Mouse (Mus musculus): ENCODE results near the gene Polr3c. TPM values are rescaled to one million over a fixed set of nuclear protein-coding genes. Genes with fewer than 3 reads are reported as not detected.
A peak's percentile ranks its signal among the peaks of the same experiment; 100 is the strongest.

Gene Polr3c
- polyA plus RNA-seq, 1 experiment from 2014 or later = 28.1 TPM

GRCm38 (mm10) chr3:96719173-96719572, 8.3 kb downstream of the Polr3c start:
- DNase-seq (ENCODE audit: low spot score) (peak; percentile 43), ATAC-seq (ENCODE audit: low FRiP score) (no peak)
- Histone ChIP-seq H3K27me3 (ENCODE audit: control insufficient read depth, insufficient read depth, low read length) (no peaks in the 10 kb centered on the region), H3K36me3 (replicated peaks; ENCODE audit: control insufficient read depth, insufficient read depth) (peaks cover 62% of the 10 kb centered on the region), H3K9me3 (ENCODE audit: control insufficient read depth, low read length) (no peaks in the 10 kb centered on the region), H3K27ac (no peak overlapping the region), H3K4me2 (replicated peaks) (no peak overlapping the region), H3K4me1 (replicated peaks; ENCODE audit: control insufficient read depth, insufficient read depth, low read length) (no peaks in the 10 kb centered on the region), H3K9ac (no peak overlapping the region), H3K4me3 (replicated peaks; ENCODE audit: low read length) (no peak overlapping the region)
- 37% methylated on average over 14 of the region's 14 CpGs for WGBS

- no peak for ATAC-seq (ENCODE audit: low FRiP score)
- Histone ChIP-seq H3K27ac (no peak overlapping the region), H3K9ac (no peak overlapping the region), H3K4me1 (replicated peaks; ENCODE audit: control insufficient read depth, insufficient read depth, low read length) (no peaks in the 10 kb centered on the region), H3K4me2 (replicated peaks) (no peak overlapping the region), H3K36me3 (replicated peaks; ENCODE audit: control insufficient read depth, insufficient read depth) (peaks cover 71% of the 10 kb centered on the region), H3K9me3 (ENCODE audit: control insufficient read depth, low read length) (no peaks in the 10 kb centered on the region), H3K27me3 (ENCODE audit: control insufficient read depth, insufficient read depth, low read length) (no peaks in the 10 kb centered on the region), H3K4me3 (replicated peaks; ENCODE audit: low read length) (no peak overlapping the region)
- 92% methylated on average over 2 of the region's 2 CpGs for WGBS
- DNase-seq (ENCODE audit: low spot score) = no peak
Measured at GRCm38 (mm10) chr3:96715854-96716253, 11.6 kb downstream of the Polr3c start.

- Histone ChIP-seq H3K27ac (no peak overlapping the region), H3K36me3 (replicated peaks; ENCODE audit: control insufficient read depth, insufficient read depth) (peaks cover 74% of the 10 kb centered on the region)
- no peak for DNase-seq (ENCODE audit: low spot score)
Measured at GRCm38 (mm10) chr3:96714286-96714685, 13.1 kb downstream of the Polr3c start.

GRCm38 (mm10) chr3:96708684-96709064, 18.8 kb downstream of the Polr3c start:
- no peak for DNase-seq (ENCODE audit: low spot score)
- no peak overlapping the region for H3K9ac ChIP-seq
- no peaks in the 10 kb centered on the region; the same call in 1 of the 2 replicates for H3K4me1 ChIP-seq (replicated peaks; ENCODE audit: control insufficient read depth, insufficient read depth, low read length)
- H3K27ac ChIP-seq = no peak overlapping the region
- peak overlapping the region; percentile 98 for H3K4me2 ChIP-seq (replicated peaks)
- no peaks in the 10 kb centered on the region for H3K9me3 ChIP-seq (ENCODE audit: control insufficient read depth, low read length)
- WGBS = 42% methylated on average over 2 of the region's 2 CpGs
- peaks cover 48% of the 10 kb centered on the region for H3K36me3 ChIP-seq (replicated peaks; ENCODE audit: control insufficient read depth, insufficient read depth)
- no peak overlapping the region for H3K4me3 ChIP-seq (replicated peaks; ENCODE audit: low read length)
- H3K27me3 ChIP-seq (ENCODE audit: control insufficient read depth, insufficient read depth, low read length) = no peaks in the 10 kb centered on the region
- no peak; the same call in 1 of the 2 replicates for ATAC-seq (ENCODE audit: low FRiP score)

More at GRCm38 (mm10) chr3:96714286-96714685, 13.1 kb downstream of the Polr3c start:
- Histone ChIP-seq H3K27me3 (ENCODE audit: control insufficient read depth, insufficient read depth, low read length) (no peaks in the 10 kb centered on the region), H3K9me3 (ENCODE audit: control insufficient read depth, low read length) (no peaks in the 10 kb centered on the region), H3K4me2 (replicated peaks) (no peak overlapping the region), H3K4me1 (replicated peaks; ENCODE audit: control insufficient read depth, insufficient read depth, low read length) (no peaks in the 10 kb centered on the region), H3K4me3 (replicated peaks; ENCODE audit: low read length) (no peak overlapping the region), H3K9ac (no peak overlapping the region)
- WGBS = 93% methylated on average over 5 of the region's 5 CpGs
- ATAC-seq (ENCODE audit: low FRiP score) = no peak

- peak; percentile 85 for DNase-seq (ENCODE audit: low spot score)
- peak; percentile 87 for ATAC-seq (ENCODE audit: low FRiP score)
- Histone ChIP-seq H3K9ac (peak within 1 kb of the TSS; percentile 84), H3K27ac (no peak within 1 kb of the TSS), H3K4me2 (replicated peaks) (peak within 1 kb of the TSS; percentile 98), H3K27me3 (ENCODE audit: control insufficient read depth, insufficient read depth, low read length) (no peaks in the 10 kb centered on the region), H3K4me3 (replicated peaks; ENCODE audit: low read length) (peak within 1 kb of the TSS; percentile 49), H3K36me3 (replicated peaks; ENCODE audit: control insufficient read depth, insufficient read depth) (peaks cover 48% of the 10 kb centered on the region), H3K9me3 (ENCODE audit: control insufficient read depth, low read length) (no peaks in the 10 kb centered on the region), H3K4me1 (replicated peaks; ENCODE audit: control insufficient read depth, insufficient read depth, low read length) (no peaks in the 10 kb centered on the region; the same call in 1 of the 2 replicates)
- WGBS = 6% methylated on average over 42 of the region's 42 CpGs
Measured at GRCm38 (mm10) chr3:96707903-96708683, 19.3 kb downstream of the Polr3c start, which contains the start of gene Nudt17. Nudt17 (minus strand) TSS chr3:96708562.

- Histone ChIP-seq H3K4me1 (replicated peaks; ENCODE audit: control insufficient read depth, insufficient read depth, low read length) (no peaks in the 10 kb centered on the region; the same call in 1 of the 2 replicates), H3K27me3 (ENCODE audit: control insufficient read depth, insufficient read depth, low read length) (no peaks in the 10 kb centered on the region), H3K9me3 (ENCODE audit: control insufficient read depth, low read length) (no peaks in the 10 kb centered on the region), H3K27ac (no peak overlapping the region), H3K4me2 (replicated peaks) (no peak overlapping the region), H3K4me3 (replicated peaks; ENCODE audit: low read length) (no peak overlapping the region), H3K36me3 (replicated peaks; ENCODE audit: control insufficient read depth, insufficient read depth) (peaks cover 47% of the 10 kb centered on the region), H3K9ac (no peak overlapping the region)
- 78% methylated on average over 7 of the region's 7 CpGs for whole genome bisulfite sequencing
- ATAC-seq (ENCODE audit: low FRiP score) (no peak), DNase-seq (ENCODE audit: low spot score) (no peak)
Measured at GRCm38 (mm10) chr3:96706984-96707383, 20.4 kb downstream of the Polr3c start.

GRCm38 (mm10) chr3:96706217-96706616, 21.2 kb downstream of the Polr3c start:
- H3K4me1 ChIP-seq (replicated peaks; ENCODE audit: control insufficient read depth, insufficient read depth, low read length) = no peaks in the 10 kb centered on the region; the same call in 1 of the 2 replicates
- no peaks in the 10 kb centered on the region for H3K27me3 ChIP-seq (ENCODE audit: control insufficient read depth, insufficient read depth, low read length)
- H3K4me2 ChIP-seq (replicated peaks) = no peak overlapping the region
- H3K27ac ChIP-seq = no peak overlapping the region
- H3K36me3 ChIP-seq (replicated peaks; ENCODE audit: control insufficient read depth, insufficient read depth) = peaks cover 47% of the 10 kb centered on the region
- H3K4me3 ChIP-seq (replicated peaks; ENCODE audit: low read length) = no peak overlapping the region
- H3K9me3 ChIP-seq (ENCODE audit: control insufficient read depth, low read length) = no peaks in the 10 kb centered on the region
- no peak for ATAC-seq (ENCODE audit: low FRiP score)
- no peak overlapping the region for H3K9ac ChIP-seq
- no peak for DNase-seq (ENCODE audit: low spot score)
- WGBS = 93% methylated on average over 11 of the region's 11 CpGs

- H3K36me3 ChIP-seq (replicated peaks; ENCODE audit: control insufficient read depth, insufficient read depth) = peaks cover 47% of the 10 kb centered on the region
- H3K4me2 ChIP-seq (replicated peaks) = no peak overlapping the region
- no peak overlapping the region for H3K4me3 ChIP-seq (replicated peaks; ENCODE audit: low read length)
- ATAC-seq (ENCODE audit: low FRiP score) = no peak
- no peak overlapping the region for H3K9ac ChIP-seq
- DNase-seq (ENCODE audit: low spot score) = no peak
- no peaks in the 10 kb centered on the region for H3K9me3 ChIP-seq (ENCODE audit: control insufficient read depth, low read length)
- H3K27ac ChIP-seq = no peak overlapping the region
- H3K4me1 ChIP-seq (replicated peaks; ENCODE audit: control insufficient read depth, insufficient read depth, low read length) = no peaks in the 10 kb centered on the region; the same call in 1 of the 2 replicates
- H3K27me3 ChIP-seq (ENCODE audit: control insufficient read depth, insufficient read depth, low read length) = no peaks in the 10 kb centered on the region
- WGBS = 69% methylated on average over 11 of the region's 11 CpGs
Measured at GRCm38 (mm10) chr3:96704778-96705177, 22.6 kb downstream of the Polr3c start.

- no peak for DNase-seq (ENCODE audit: low spot score)
- H3K9me3 ChIP-seq (ENCODE audit: control insufficient read depth, low read length) = no peaks in the 10 kb centered on the region
- no peak overlapping the region for H3K4me3 ChIP-seq (replicated peaks; ENCODE audit: low read length)
- H3K27me3 ChIP-seq (ENCODE audit: control insufficient read depth, insufficient read depth, low read length) = no peaks in the 10 kb centered on the region
- WGBS = 82% methylated on average over 4 of the region's 4 CpGs
- ATAC-seq (ENCODE audit: low FRiP score) = no peak
- no peak overlapping the region for H3K9ac ChIP-seq
- peaks cover 10% of the 10 kb centered on the region for H3K4me1 ChIP-seq (replicated peaks; ENCODE audit: control insufficient read depth, insufficient read depth, low read length)
- H3K36me3 ChIP-seq (replicated peaks; ENCODE audit: control insufficient read depth, insufficient read depth) = peaks cover 47% of the 10 kb centered on the region
- no peak overlapping the region for H3K4me2 ChIP-seq (replicated peaks)
- H3K27ac ChIP-seq = no peak overlapping the region
Measured at GRCm38 (mm10) chr3:96701003-96701402, 26.4 kb downstream of the Polr3c start.

Data from hindbrain, embryonic 14.5 days (tissue).